Mouse (Mus musculus) CD4-positive, CD25-positive, alpha-beta regulatory T cell, adult 4 months (primary cell): ENCODE measurements at regions not wholly inside any gene's neighbourhood (a gene's known extent, or its start where the extent isn't known, plus 50 kb on each side); places are given as distances from the start of the nearest gene placed in this dataset.
"Not testable (repeated sequence)": the region's sequence is repeated elsewhere in the genome, so short reads cannot be mapped to it uniquely, and the experiment has no call there.

Experiments
- ATAC-seq: one replicate; pipeline ENCODE4 v1.8.0; 2017

DNA sequence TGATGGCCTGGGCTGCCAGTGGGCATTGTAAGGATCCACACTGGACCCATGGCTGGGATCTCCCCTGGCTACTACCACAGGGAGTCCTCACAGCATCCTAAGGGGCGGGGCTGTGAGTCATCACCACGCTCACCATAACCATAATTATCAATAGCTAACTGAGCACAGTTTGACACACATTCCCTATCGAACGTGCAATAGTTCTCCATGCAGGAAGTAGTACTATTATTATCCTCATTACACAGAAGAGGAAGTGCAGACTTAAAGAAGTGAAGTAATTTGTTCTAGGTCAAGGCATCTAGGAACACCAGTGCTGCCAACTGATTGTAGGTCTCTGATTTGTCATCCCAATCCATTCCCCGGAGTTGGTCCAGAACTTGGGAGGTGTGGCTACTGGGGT, 84.1 kb upstream of the Trim2 start:
- ATAC-seq, result no peak

DNA sequence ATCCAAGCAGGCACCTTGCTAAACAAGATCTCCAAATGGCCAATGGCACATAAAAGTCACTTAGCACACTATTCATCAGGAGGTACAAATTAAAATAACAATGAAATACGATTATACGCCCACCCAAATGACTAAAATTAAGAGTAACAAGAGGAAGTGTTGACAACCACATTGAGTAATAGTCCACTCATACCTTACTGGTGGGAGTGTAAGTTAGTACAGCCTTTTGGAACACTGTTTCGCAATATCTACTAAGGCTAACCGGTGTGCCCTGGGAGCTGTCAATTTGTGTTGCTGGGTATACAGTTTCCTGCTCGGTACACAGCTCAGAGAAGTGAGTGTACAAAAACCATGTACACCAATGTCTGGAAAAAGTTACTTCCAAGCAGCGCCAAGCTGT, 81.8 kb upstream of the Trim2 start:
- peak; percentile 68 for ATAC-seq

DNA sequence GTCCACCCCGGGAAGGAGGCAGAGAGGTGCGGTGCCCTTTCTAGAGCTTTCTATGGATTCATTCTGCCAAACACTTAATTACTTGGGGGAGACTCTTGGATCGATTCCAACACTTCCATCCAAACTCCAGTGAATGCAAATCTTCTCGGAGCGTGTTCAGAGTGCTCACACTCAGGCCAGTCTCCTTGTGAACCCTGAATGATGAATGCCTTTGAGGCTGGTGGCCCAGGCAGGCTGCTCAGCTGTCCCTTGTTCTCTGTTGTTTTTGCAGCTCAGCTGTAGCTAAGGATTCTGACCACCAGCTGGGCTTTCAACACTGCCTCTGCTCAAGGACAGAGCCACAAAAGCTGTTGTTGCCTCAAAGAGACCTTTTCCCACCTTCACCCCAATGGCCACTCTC, 79.0 kb upstream of the Trim2 start:
- ATAC-seq, result no peak

DNA sequence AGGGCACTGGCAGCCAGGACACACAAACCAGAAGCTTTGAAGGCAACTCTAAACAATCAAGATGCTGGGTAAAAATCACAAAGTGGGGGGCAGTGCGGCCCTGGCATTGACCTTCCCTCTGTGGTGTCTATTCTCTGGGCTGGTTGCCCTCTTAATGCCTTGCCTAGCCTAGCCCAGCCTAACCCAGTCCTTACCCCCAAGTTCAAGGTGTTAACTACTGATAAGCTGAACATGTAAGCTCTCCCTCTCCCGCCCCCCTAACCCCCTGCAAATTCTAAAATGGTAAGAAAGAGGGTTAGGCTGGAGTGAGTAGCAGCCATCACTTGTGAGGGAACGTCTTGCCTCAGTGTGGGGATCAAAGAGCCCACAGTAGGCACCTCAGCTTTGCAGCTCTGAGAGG, 76.9 kb upstream of the Trim2 start:
- no peak for ATAC-seq

DNA sequence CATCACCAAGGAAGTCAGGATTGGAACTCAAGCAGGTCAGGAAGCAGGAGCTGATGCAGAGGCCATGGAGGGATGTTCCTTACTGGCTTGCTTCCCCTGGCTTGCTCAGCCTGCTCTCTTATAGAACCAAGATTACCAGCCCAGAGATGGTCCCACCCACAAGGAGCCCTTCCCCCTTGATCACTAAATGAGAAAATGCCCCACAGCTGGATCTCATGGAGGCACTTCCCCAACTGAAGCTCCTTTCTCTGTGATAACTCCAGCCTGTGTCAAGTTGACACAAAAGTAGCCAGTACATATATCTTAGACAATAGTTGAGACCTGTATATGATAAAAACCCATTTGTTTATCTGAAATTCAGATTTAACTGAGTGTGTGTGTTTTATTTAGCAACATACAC, 76.4 kb upstream of the Trim2 start:
- ATAC-seq, result not testable (repeated sequence)

DNA sequence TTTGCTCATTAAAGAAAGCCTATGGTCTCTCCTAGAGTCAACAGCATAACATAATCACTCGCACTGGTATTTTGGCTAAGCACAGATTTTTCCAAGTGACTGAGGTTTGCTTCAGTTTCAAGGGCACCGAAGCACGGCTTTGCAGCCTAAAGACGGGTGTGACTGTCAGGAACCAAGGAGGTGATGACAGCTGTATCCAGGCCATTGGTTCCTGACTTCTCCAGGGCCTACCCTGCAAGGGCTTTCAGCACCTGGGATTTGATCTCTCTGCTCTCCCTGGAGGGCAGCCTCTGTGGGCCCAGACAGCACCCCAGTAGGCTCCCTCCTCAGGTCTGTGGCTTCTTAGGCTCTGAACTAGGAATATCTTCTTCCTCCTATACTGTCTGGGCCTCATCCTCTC, 75.3 kb upstream of the Trim2 start:
- no peak for ATAC-seq

DNA sequence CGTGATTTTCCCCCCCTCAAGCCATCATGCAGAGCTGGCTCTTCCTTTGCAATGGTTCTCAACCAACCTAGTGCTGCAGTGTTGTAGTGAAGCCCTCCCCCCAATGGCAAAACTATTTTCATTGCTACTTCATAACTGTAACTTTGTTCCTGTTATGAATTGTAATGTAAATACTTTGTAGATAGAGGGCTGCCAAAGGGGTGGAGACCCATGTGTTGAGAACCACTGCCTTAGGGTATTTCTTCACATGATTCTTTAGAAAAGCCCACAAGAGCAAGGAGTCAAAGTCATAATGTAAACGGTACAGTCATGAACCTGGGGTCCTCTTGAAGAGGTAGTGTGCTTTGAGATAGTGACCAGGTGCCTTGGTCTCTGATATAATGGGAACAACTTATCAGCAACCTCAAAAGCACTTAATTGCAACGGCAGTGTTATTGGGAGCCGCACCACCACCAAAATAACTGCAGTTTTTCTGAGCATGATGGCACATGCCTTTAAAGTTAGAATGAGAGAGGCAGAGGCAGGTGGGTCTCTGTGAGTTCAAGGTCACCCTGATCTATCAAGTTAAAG, 72.4 kb upstream of the Trim2 start:
- no peak for ATAC-seq

DNA sequence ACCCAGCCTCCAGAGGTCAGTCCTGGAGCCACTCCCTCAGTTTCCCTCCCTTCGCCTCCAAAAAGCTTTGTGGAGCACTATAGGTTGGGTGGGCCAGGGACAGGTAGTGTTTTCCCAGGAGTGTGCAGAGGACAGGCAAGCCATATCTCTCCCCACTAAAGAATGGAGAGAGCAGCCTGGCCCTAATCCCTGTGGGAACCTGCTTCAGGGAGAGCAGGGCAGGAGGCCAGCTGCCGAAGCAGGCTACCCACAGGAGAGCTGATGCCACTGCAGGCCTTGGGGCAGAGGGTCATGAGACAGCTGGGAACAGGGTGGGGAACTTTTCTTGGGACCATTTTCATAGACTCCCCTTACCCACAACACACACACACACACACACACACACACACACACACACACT, 69.8 kb upstream of the Trim2 start:
- ATAC-seq, result no peak

DNA sequence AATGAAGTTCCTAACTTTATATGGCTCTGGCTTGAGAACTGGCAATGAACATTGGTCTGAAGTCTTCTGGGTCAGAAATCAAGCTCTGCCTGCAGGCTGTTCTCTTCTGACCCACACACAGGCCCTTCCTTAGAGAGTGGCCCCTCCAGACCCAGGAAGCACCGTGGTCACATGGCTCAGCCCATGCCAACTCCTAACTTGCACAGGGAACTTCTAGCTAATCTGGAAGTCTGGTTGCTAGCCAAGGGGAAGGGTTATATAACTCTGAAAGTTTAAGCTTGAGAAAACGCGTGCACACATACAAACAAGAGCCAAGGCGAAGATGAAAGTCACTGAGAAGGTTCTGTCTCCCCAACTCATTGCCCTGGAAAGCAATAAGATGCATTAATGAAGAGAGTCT, 69.2 kb upstream of the Trim2 start:
- ATAC-seq, result no peak

DNA sequence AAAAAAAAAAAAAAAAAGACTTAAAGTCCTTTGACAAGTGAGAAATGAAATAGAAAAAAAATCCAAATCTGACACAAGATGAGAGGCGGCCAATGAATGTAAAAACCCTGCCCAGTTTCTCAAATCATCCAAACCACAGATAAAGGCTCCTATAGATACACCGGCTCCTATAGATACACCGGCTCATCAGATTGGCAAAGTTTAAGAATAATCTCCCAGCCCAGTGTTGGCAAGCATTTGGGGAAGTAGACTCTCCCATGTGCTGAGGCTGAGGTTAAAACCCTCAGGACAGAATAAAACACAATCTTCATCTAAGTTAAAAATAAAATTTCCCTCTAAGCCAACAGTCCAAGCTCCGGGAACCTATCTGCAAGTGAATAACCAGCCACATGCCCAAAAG, 65.2 kb upstream of the Trim2 start:
- no peak for ATAC-seq

DNA sequence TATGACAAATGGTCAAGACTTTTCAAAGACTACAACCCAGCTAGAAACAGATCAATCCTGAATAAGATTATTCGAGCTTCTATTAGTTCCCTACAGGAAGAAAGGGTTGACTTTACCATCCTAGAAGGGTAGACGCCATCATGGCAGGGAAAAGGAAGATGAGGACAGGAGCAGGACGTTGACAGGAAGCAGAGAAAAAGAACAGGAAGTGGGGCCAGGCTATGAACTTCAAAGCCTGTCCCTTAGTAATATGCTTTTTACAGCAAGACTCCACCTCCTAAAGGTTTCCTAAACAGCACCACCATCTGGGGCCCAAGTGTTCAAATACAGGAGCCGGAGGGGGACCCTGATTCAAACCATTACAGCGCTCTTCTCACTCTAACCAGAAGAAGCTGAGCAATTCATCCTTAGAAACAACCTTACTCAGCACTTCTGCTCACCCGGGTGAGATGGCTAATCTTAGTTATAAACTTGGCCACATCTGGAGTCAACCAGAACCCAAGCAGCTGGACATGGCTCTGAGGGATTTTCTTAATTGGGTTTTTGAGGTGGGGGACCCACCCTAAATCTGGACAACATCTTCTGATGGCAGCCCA, 60.6 kb upstream of the Trim2 start:
- peak; percentile 57 for ATAC-seq

DNA sequence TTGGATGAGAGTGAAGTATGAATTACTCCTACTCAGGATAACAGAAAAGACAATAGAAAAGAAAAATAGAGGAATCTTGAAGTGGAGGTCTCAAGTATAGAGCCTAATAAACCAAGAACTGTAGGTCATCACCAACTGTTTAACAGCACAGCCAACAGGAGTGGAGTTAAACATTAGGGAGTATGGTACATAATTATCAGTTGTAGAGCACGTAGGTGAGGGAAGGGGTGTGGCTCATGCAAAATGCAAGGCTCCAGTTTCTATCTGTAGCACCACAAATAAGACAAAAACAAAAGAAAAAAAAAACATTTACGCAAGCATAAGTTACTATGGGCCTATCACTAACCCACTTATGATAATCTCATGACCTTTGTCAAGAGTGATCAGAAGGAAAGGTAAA, 52.0 kb upstream of the Trim2 start:
- ATAC-seq, result no peak

DNA sequence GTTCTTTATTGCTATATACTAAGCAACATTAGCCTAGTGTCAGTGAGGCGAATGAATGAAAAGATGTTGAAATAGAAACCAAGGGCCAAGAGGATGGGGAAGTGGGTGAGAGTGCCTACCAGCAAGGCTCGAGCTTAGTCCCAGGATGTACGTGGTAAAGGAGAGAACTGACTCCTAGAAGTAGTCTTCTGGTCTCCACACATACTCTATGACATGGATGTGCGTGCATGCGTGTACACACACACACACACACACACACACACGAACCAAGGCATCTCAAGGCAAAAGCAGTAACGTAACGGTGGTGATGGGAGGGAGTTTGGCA, 50.0 kb upstream of the Trim2 start:
- no peak for ATAC-seq
